Mouse (Mus musculus) MN1 (cell line): ENCODE data around the gene Olfr1326-ps1.

Experiments
- DNase-seq: peaks from one replicate; pipeline ENCODE4 v3.0.0-alpha.2; 2016; ENCODE audit warnings: low spot score

Olfr1326-ps1 gene

GRCm38 (mm10) chrX:74574788-74575187, at the start of gene Olfr1326-ps1:
TSS of gene Olfr1326-ps1 (minus strand) at chrX:74574888.
- DNase-seq, result no peak

- DNase-seq, result no peak
Measured at GRCm38 (mm10) chrX:74592379-74592778, 17.7 kb upstream of the Olfr1326-ps1 start, which contains the start of gene Olfr1325. TSS of gene Olfr1325 (plus strand) at chrX:74592679.
